Mouse (Mus musculus): ENCODE results near the gene Gabarap.

GRCm38 (mm10) chr11:70018131-70018990 lies 27.4 kb downstream of the Gabarap start:
- no peak for TF ChIP-seq MAFK (IDR thresholded peaks at IDR 0.05; ENCODE audit: insufficient read depth, low read depth, low read length)
- TF ChIP-seq CHD2 (IDR thresholded peaks at IDR 0.05; ENCODE audit: low read depth, low read length), result no peak
- no peak for TF ChIP-seq ZNF384 (IDR thresholded peaks at IDR 0.05; ENCODE audit: low read depth, low read length)
